Mouse (Mus musculus): ENCODE data around the gene Rgs3. TPM values are rescaled to one million over a fixed set of nuclear protein-coding genes. Genes with fewer than 3 reads are reported as not detected.

Rgs3 gene
- polyA plus RNA-seq, 1 experiment from 2014 or later: 62.0 TPM

DNA sequence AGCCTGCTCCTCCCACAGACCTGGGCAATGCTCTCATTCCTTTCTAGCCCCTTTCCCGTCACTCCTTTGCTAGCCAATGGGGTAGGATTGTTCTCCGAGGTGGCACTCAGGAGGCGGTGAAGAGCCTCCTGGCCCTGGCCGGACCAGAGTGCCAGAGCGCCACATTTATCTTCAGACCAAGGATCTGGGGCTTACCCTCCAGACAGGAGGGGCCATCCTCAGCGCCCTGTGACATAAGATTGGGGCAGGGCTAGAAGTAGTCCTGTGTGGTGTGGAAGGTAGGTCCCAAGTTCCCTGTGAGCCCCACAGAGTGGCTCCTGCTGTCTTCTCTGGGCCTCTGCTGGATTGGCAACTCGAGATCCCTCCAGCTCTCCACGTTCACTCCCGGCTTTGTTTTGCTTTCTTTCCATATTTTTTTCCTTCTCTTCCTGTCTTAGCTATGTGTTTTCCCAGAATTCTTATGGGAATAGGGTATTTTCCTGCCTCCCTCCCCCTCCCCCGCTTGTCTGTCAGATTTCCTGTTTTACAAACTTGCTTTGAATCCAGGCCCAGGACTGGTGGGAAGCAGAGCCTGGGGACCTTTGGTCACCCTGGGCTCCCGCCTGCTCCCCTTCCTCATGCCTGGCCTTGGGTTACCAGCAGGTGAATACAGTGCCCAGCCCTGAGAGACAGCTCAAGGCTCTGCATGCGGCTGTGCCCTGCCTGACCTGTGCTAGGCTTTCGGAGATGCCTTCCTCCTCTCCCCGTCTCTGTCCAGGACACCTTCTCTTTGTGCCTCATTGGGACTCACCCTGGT, 62.4 kb downstream of the Rgs3 start:
- WGBS: 41% methylated on average over 14 of the region's 14 CpGs
- Histone ChIP-seq H3K9ac (replicated peaks; ENCODE audit: low read length) (peak overlapping the region; percentile 45), H3K27ac (ENCODE audit: low read length) (peak overlapping the region; percentile 87), H3K4me3 (ENCODE audit: low read length) (peak overlapping the region; percentile 32), H3K4me2 (replicated peaks; ENCODE audit: low read depth, low read length) (peak overlapping the region; percentile 35), H3K4me1 (ENCODE audit: insufficient read depth, low read length) (peaks cover 56% of the 10 kb centered on the region), H3K27me3 (ENCODE audit: insufficient read depth, low read length) (no peaks in the 10 kb centered on the region), H3K36me3 (ENCODE audit: insufficient read depth, low read length) (no peaks in the 10 kb centered on the region), H3K9me3 (ENCODE audit: low read length) (no peaks in the 10 kb centered on the region)
- ATAC-seq (ENCODE audit: low FRiP score, low TSS enrichment): 0 out of 2 replicates have a peak, but pooled peaks have one; percentile 3

DNA sequence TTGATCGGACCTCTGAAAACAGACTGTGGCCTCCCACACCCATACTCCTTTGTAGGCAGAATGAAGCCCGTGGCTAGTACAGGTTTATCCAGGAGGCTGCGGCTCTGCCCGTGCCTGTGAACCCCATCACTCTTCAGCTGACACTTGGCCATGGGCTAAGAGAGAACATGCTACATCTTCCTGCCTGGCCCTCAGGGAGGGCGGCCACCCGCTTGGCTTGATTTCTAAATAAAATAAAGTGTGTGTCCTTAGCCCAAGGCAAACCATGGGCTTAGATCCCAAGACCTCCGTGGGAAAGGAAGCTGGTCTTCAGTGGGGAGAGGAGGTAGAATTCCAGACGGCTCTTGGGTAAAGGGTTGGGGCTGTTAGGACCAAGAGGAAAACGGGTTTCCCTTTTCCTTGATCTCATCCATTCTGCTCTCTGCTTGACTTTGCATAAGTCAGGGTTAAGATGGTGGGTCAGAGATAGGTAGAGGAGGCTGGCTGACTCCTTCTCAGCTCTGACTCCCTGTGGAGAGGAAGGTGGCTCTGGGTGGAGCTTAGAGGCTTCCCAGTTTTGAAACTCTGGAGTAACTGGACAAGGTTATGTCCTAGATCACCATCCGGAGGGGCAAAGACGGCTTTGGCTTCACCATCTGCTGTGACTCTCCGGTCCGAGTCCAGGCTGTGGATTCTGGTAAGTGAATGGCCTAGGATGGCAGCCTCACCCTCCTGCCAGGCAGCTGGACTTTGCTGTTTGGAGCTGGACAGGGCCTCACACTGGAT, 63.8 kb downstream of the Rgs3 start:
- no peak for ATAC-seq (ENCODE audit: low FRiP score, low TSS enrichment)
- H3K4me1 ChIP-seq (ENCODE audit: insufficient read depth, low read length): peaks cover 62% of the 10 kb centered on the region

DNA sequence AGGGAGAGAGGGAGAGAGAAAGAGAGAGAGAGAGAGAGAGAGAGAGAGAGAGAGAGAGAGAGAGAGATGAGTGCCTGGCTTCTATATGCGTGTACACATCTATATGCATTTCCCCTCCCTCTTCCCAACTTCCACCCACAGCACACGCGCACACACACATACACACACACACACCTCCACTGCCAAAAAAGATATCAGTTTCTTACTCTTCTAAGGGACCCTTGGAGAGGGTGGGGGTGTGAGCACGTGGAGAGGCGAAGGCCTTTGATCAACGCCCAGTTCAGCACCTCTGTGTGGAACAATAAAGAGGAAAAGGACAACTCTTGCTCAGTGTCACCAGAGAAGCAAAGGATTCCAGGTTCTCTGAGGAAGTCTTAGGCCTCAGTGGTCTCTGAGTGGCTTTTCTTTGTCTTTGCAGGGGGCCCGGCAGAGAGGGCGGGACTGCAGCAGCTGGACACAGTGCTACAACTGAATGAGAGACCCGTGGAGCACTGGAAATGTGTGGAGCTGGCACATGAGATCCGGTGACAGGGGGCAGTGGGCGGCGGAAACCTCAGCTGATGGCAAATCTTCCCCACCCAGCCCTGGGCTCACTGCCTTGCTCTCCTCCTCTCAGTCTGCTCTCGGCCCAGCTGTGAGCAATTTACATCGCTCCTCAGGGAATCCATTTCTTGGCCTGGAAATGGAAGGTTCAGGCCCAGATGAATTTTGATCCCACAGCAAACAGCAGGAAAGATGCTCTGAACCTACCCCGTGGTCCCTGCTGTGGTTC, 65.2 kb downstream of the Rgs3 start:
- Histone ChIP-seq H3K9me3 (ENCODE audit: low read length) (no peaks in the 10 kb centered on the region), H3K4me3 (ENCODE audit: low read length) (no peak overlapping the region), H3K4me2 (replicated peaks; ENCODE audit: low read depth, low read length) (no peak overlapping the region), H3K4me1 (ENCODE audit: insufficient read depth, low read length) (peaks cover 57% of the 10 kb centered on the region), H3K9ac (replicated peaks; ENCODE audit: low read length) (no peak overlapping the region), H3K27ac (ENCODE audit: low read length) (peak overlapping the region; percentile 11; the same call in 1 of the 2 replicates), H3K36me3 (ENCODE audit: insufficient read depth, low read length) (no peaks in the 10 kb centered on the region), H3K27me3 (ENCODE audit: insufficient read depth, low read length) (no peaks in the 10 kb centered on the region)
- no peak for ATAC-seq (ENCODE audit: low FRiP score, low TSS enrichment)
- 43% methylated on average over 15 of the region's 15 CpGs for WGBS

More for the DNA sequence above, 63.8 kb downstream of the Rgs3 start:
- Histone ChIP-seq H3K36me3 (ENCODE audit: insufficient read depth, low read length) (no peaks in the 10 kb centered on the region), H3K9ac (replicated peaks; ENCODE audit: low read length) (no peak overlapping the region; the same call in 1 of the 2 replicates), H3K27me3 (ENCODE audit: insufficient read depth, low read length) (no peaks in the 10 kb centered on the region), H3K4me3 (ENCODE audit: low read length) (no peak overlapping the region), H3K27ac (ENCODE audit: low read length) (peak overlapping the region; percentile 59), H3K9me3 (ENCODE audit: low read length) (no peaks in the 10 kb centered on the region), H3K4me2 (replicated peaks; ENCODE audit: low read depth, low read length) (peak overlapping the region; percentile 35)
- 42% methylated on average over 13 of the region's 13 CpGs for WGBS

DNA sequence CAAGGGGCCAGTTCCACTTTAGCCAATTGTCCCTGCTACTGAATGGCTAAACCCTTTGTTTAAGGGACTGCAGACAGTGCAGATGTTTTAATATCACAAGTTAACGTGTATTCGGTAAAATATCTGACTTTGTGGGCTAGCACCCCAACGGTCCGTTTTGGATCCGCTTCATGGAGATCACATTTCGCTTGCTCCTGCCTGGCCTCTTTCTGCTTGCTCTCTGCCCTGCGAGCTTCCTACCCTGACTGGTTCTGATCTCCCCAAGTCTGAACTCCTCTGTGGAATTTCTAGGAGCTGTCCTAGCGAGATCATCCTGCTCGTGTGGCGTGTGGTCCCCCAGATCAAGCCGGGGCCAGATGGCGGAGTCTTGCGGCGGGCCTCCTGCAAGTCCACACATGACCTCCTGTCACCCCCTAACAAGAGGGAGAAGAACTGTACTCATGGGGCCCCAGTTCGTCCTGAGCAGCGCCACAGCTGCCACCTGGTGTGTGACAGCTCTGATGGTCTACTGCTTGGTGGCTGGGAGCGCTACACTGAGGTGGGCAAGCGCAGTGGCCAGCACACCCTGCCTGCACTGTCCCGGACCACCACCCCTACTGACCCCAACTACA, 65.9 kb downstream of the Rgs3 start:
- peak overlapping the region; percentile 11; the same call in 1 of the 2 replicates for H3K27ac ChIP-seq (ENCODE audit: low read length)
- 66% methylated on average over 19 of the region's 19 CpGs for WGBS
- H3K4me3 ChIP-seq (ENCODE audit: low read length): no peak overlapping the region
- H3K4me1 ChIP-seq (ENCODE audit: insufficient read depth, low read length): peaks cover 57% of the 10 kb centered on the region
- no peak overlapping the region for H3K9ac ChIP-seq (replicated peaks; ENCODE audit: low read length)
- H3K4me2 ChIP-seq (replicated peaks; ENCODE audit: low read depth, low read length): no peak overlapping the region
- H3K9me3 ChIP-seq (ENCODE audit: low read length): no peaks in the 10 kb centered on the region
- H3K27me3 ChIP-seq (ENCODE audit: insufficient read depth, low read length): no peaks in the 10 kb centered on the region
- no peaks in the 10 kb centered on the region for H3K36me3 ChIP-seq (ENCODE audit: insufficient read depth, low read length)
- no peak for ATAC-seq (ENCODE audit: low FRiP score, low TSS enrichment)

DNA sequence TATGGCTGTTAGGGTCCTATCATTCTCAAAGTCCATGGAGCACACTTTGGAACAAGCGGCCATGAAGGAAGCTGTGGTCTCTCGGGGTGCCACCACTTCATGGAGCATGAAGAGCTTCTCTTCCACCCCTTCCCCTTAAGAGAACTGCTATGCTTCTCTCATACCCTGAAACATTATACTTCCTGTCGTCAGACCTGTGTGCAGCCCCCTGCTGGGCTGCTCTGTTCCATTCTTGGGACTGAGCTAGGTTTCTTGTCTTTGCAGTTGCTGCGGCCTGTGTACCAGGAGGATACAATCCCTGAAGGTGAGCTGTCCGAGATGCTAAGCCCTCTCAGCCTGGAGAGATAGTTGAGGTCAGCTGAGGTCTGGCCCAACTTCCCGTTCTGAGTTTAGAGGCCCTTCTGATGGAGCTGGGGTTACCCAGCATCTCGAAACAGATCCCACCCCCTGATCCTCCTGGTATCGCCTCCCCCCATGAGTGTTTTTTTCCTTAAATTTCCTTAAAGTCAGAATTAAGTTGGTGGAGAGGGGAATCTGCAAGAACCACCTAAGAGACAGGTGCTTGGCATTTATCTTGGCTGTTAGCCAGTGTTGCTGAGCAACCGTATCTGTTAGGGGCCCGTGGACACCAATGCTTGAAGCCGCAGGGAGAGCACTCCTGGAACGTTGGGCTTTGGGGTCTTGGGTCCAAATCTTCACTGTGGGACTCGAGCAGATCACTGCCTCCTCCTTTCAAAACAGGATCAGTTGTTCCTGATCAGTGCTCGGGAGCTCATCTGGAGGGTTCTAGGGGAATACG, 66.8 kb downstream of the Rgs3 start:
- Histone ChIP-seq H3K36me3 (ENCODE audit: insufficient read depth, low read length) (no peaks in the 10 kb centered on the region), H3K27ac (ENCODE audit: low read length) (no peak overlapping the region), H3K27me3 (ENCODE audit: insufficient read depth, low read length) (no peaks in the 10 kb centered on the region), H3K4me2 (replicated peaks; ENCODE audit: low read depth, low read length) (no peak overlapping the region), H3K4me3 (ENCODE audit: low read length) (no peak overlapping the region), H3K9ac (replicated peaks; ENCODE audit: low read length) (no peak overlapping the region), H3K9me3 (ENCODE audit: low read length) (no peaks in the 10 kb centered on the region), H3K4me1 (ENCODE audit: insufficient read depth, low read length) (peaks cover 57% of the 10 kb centered on the region)
- no peak for ATAC-seq (ENCODE audit: low FRiP score, low TSS enrichment)
- WGBS: 63% methylated on average over 15 of the region's 15 CpGs

DNA sequence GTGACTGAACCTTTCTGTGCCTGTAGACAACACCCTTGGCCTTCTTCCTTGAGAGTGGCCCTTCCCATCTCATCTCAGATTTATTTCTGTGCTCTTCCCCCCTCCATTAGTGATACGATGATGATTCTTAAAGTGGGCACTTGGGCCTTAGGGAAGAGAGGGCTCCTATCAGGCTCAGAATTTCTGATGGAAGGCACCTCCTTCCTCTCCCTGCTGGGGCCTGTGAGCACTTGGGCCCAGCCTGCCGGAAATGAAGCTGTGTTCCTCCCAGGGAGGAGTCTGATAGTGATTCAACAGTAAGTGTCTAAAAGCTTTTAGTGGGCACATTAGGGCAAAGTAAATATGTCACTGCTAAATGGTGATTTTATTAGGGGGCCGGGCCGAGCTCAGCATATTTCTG, 67.7 kb downstream of the Rgs3 start:
- Histone ChIP-seq H3K36me3 (ENCODE audit: insufficient read depth, low read length) (no peaks in the 10 kb centered on the region), H3K27ac (ENCODE audit: low read length) (no peak overlapping the region), H3K4me3 (ENCODE audit: low read length) (no peak overlapping the region), H3K4me1 (ENCODE audit: insufficient read depth, low read length) (peaks cover 48% of the 10 kb centered on the region), H3K9me3 (ENCODE audit: low read length) (no peaks in the 10 kb centered on the region), H3K27me3 (ENCODE audit: insufficient read depth, low read length) (no peaks in the 10 kb centered on the region), H3K4me2 (replicated peaks; ENCODE audit: low read depth, low read length) (no peak overlapping the region), H3K9ac (replicated peaks; ENCODE audit: low read length) (no peak overlapping the region)
- no peak for ATAC-seq (ENCODE audit: low FRiP score, low TSS enrichment)
- 59% methylated on average over 4 of the region's 4 CpGs for WGBS

DNA sequence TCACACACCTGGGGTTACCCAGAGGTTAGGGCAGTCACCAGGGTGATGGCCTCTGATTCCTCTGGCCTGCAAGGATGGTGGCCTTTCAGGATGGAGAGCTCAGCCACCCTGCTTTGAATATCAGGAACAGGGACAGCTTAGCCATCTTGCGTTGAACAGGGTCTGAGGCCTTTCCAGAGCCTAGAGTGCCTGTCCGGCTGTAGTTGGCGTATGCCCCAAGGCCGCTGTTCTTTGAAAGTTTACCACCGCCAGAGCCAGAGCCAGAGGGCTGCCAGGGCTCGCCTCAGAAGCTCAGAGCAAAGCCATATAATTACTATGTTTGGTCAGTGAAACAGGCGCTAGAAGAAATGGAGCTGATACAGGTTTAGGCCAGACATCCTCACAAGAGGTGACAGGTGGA, 68.9 kb downstream of the Rgs3 start:
- Histone ChIP-seq H3K4me3 (ENCODE audit: low read length) (no peak overlapping the region), H3K27ac (ENCODE audit: low read length) (no peak overlapping the region), H3K4me1 (ENCODE audit: insufficient read depth, low read length) (peaks cover 38% of the 10 kb centered on the region), H3K36me3 (ENCODE audit: insufficient read depth, low read length) (no peaks in the 10 kb centered on the region), H3K9ac (replicated peaks; ENCODE audit: low read length) (no peak overlapping the region), H3K4me2 (replicated peaks; ENCODE audit: low read depth, low read length) (no peak overlapping the region), H3K9me3 (ENCODE audit: low read length) (no peaks in the 10 kb centered on the region), H3K27me3 (ENCODE audit: insufficient read depth, low read length) (no peaks in the 10 kb centered on the region)
- ATAC-seq (ENCODE audit: low FRiP score, low TSS enrichment): no peak
- 87% methylated on average over 7 of the region's 7 CpGs for WGBS

DNA sequence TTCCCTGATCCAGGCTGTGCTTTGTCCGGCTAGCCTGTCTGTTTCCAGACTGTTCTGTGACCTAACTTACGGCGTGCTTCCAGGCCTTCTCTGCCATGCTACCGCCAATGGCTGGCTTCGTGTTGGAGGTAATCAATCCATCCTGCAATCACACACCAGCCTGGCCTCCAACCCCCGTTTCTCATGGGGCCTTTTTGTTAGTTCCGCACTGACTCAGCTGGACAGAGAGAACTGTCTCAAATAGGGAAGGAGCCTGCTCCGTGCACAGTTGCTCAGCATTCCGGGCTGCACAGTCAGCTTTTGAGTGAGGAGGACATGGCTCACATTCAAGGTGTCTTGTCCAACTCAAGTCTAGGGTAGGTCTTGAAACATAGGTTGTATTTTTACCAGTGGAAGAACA, 69.8 kb downstream of the Rgs3 start:
- Histone ChIP-seq H3K36me3 (ENCODE audit: insufficient read depth, low read length) (no peaks in the 10 kb centered on the region), H3K9ac (replicated peaks; ENCODE audit: low read length) (no peak overlapping the region), H3K4me3 (ENCODE audit: low read length) (no peak overlapping the region), H3K4me1 (ENCODE audit: insufficient read depth, low read length) (peaks cover 44% of the 10 kb centered on the region), H3K27me3 (ENCODE audit: insufficient read depth, low read length) (no peaks in the 10 kb centered on the region), H3K27ac (ENCODE audit: low read length) (no peak overlapping the region), H3K9me3 (ENCODE audit: low read length) (no peaks in the 10 kb centered on the region), H3K4me2 (replicated peaks; ENCODE audit: low read depth, low read length) (no peak overlapping the region)
- WGBS: 57% methylated on average over 9 of the region's 9 CpGs
- no peak for ATAC-seq (ENCODE audit: low FRiP score, low TSS enrichment)

DNA sequence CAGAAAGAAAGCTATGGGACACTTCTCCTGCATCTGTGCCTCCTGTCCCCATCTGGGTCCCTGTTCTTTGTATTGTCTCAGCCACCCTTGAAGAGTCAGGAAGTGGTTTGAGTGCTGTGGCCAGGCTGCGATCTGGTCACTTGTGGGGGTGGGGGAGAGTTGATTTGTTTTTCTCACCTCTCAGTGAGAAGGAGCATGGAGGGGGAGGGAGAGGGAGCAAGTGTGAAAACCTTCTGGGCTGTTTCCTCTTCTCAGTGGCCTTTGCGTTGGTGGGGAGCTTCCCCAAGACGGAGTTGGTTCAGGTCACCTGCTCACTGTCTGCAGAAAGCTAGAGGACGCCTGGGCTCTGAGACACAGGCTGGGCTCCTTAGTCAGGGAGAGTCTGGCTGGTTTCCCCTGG, 70.3 kb downstream of the Rgs3 start:
- WGBS: 26% methylated on average over 4 of the region's 4 CpGs
- no peaks in the 10 kb centered on the region for H3K36me3 ChIP-seq (ENCODE audit: insufficient read depth, low read length)
- no peak overlapping the region for H3K4me3 ChIP-seq (ENCODE audit: low read length)
- no peak for ATAC-seq (ENCODE audit: low FRiP score, low TSS enrichment)
- no peak overlapping the region for H3K9ac ChIP-seq (replicated peaks; ENCODE audit: low read length)
- no peaks in the 10 kb centered on the region for H3K27me3 ChIP-seq (ENCODE audit: insufficient read depth, low read length)
- H3K27ac ChIP-seq (ENCODE audit: low read length): no peak overlapping the region
- no peak overlapping the region for H3K4me2 ChIP-seq (replicated peaks; ENCODE audit: low read depth, low read length)
- H3K4me1 ChIP-seq (ENCODE audit: insufficient read depth, low read length): peaks cover 44% of the 10 kb centered on the region
- no peaks in the 10 kb centered on the region for H3K9me3 ChIP-seq (ENCODE audit: low read length)
